Mouse (Mus musculus) spleen, postnatal 14 days (tissue): ENCODE measurements at regions not wholly inside any gene's neighbourhood (a gene's known extent, or its start where the extent isn't known, plus 50 kb on each side); places are given as distances from the start of the nearest gene placed in this dataset.

Experiments used
- DNase-seq, 2 experiments: peaks; one replicate each; pipeline ENCODE4 v3.0.0; 2021 to 2022; ENCODE audit warnings: low spot score in 2 of 2

GRCm38 (mm10) chr2:51799856-51800255 lies 135.1 kb downstream of the Rbm43 start:
- no peak for DNase-seq

GRCm38 (mm10) chr2:51822976-51823375 lies 112.0 kb downstream of the Rbm43 start:
- DNase-seq = no peak

- DNase-seq = peak in 1 of 2 experiments; percentile 10
These were observed 104.5 kb downstream of the Rbm43 start for GRCm38 (mm10) chr2:51830286-51830944.

DNA sequence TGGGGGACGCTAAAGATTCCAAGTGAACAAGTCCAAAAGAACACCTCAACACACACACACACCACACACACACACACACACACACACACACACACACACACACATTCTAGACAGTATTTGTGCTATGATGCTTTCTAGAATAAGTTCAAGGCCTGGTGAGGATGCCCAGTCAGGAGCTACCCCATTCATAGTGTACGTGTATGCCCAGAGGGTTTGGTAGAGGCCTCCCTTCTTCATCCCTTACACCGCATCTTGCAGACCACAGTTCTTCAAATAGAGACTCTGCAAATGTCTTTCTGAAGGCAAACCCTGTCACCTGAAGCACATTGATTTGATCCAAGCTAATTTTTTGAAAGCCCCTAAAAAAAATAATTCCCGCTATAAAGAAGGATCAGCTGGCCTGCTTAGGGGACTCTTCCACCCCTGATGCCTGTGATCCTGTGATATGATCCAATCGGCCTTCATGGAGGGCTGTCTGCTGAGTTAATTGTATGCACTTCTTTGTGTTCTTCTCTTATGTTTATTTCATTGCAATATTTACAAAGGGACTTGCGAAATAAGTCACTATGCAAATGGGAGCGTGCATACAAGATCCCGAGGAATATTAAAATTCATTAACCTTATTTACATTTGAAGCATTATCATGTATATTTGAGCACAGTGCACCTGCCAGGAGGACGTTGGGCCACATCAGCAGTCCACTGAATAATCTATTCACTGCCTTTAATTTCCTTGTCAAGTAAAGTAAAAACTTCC lies 103.8 kb downstream of the Rbm43 start:
- DNase-seq = no peak

DNA sequence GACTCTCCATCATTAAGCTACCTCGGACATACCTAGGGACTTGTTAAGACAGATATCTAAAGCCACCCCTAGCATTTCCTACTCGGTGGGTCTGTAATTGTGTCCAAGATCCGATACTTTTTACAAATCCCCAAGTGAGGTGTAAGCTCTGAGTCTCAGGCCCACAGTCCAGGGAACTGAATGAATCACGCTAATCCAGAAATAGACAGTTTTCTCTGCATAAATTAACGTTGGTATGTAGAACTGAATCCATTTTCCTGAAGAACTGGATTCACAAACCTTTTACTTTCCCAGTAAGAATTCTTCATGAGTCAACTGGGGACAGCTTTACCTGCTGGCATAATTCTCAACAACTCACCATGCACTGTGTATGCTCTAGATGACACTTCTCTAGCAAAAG lies 97.1 kb downstream of the Rbm43 start:
- DNase-seq = no peak

GRCm38 (mm10) chr2:51840808-51841207 lies 94.2 kb downstream of the Rbm43 start:
- DNase-seq = no peak

- no peak for DNase-seq
These were observed 90.1 kb downstream of the Rbm43 start for GRCm38 (mm10) chr2:51844831-51845230.

- DNase-seq = no peak
These were observed 87.4 kb downstream of the Rbm43 start for GRCm38 (mm10) chr2:51847556-51847955.

- no peak for DNase-seq
These were observed 87.0 kb downstream of the Rbm43 start for GRCm38 (mm10) chr2:51847964-51848363.

DNA sequence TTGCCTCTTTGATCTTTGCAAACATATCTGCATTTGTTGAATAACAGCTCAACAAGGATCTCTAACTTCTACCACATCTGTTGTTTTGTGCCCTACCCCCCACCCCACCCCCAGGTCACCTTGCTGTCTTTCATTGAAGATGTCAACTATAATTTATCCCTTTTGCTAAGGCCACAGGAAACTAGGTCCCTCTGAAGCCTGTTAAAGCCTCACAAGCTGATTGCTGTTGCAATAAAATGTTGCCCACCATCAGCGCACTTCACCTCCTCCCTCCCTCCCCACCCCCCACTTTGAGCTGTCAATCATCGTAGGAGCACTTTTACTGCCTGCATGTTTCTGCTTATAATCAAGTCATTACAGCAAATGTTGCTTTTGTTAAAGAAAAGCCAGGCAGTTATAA lies 86.5 kb downstream of the Rbm43 start:
- no peak for DNase-seq

- no peak for DNase-seq
These were observed 84.4 kb downstream of the Rbm43 start for GRCm38 (mm10) chr2:51850581-51850980.

- no peak for DNase-seq
These were observed 83.3 kb downstream of the Rbm43 start for GRCm38 (mm10) chr2:51851711-51852110.

GRCm38 (mm10) chr2:51857226-51857625 lies 77.7 kb downstream of the Rbm43 start:
- no peak for DNase-seq

DNA sequence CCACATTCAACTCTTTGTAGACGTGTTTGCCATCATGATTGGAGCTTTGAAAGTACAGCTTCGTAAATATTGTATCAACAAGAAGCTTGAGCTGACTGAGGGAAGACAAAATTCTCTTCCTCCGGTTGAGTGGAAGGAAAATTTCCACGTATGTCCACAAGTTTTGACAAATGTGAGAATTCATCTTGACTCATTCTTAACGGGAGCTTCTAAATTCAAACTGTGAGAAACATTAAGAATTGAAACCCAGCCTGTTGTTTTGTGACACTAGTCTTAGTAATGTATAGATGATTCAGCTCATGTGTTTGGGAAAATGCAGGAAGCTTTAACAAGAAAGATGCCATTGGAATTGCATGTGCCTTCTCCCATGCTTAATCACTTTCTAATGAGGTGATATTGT lies 68.9 kb downstream of the Rbm43 start:
- DNase-seq = no peak

DNA sequence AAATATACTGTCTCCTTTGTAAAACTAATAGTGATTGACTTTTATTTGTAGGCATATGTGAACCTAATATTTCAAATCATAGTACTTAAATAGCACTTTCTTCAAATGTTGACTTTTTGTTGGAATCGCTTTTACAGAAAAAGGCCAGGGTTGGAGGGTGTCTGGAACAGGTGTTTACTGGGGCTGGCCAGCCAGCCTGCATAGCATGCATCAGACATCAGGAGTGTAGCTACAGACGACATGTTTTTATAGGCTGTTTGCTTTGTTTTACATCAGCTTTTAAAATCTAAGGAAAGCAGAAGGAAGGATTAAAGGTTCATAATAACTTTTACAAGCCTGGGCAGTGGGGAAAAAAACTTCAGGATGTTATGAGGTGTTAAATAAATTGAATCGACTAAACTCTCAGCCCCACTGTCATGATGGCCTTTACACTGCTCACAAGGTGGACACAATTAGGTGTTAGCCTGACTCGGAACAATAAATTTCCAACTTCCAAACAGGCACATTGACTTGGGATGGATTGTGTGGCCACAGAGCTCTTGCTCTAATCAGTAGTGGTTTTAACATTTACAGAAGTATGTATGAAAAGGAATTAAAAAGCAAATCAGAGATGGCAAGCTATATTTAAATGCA lies 66.0 kb downstream of the Rbm43 start:
- DNase-seq = no peak

- DNase-seq = no peak
These were observed 63.4 kb downstream of the Rbm43 start for GRCm38 (mm10) chr2:51871571-51871970.
